Mouse (Mus musculus) urinary bladder, adult 2 months (tissue): ENCODE measurements around the gene Cldn15. TPM values are rescaled to one million over a fixed set of nuclear protein-coding genes. Genes with fewer than 3 reads are reported as not detected.
"Not testable (repeated sequence)": the region's sequence is repeated elsewhere in the genome, so short reads cannot be mapped to it uniquely, and the experiment has no call there.

Source experiments
- DNase-seq: peaks from one replicate; pipeline ENCODE4 v3.0.0; 2022; ENCODE audit warnings: low spot score
- polyA plus RNA-seq: library from polyadenylated mRNA; depleted of rRNA; stranded (reverse); fragments of >200 nt; gene quantifications from 2 replicates; pipeline ENCODE4 v1.2.3, GENCODE M21; 2012; rRNA removed

The Cldn15 gene
- 6.5 and 10.6 TPM in 2 replicates for polyA plus RNA-seq

- DNase-seq, result no peak
Observed at GRCm38 (mm10) chr5:136966331-136966730, at the start of gene Cldn15. TSS of gene Cldn15 (plus strand) at chr5:136966616.

- DNase-seq, result no peak
Observed at GRCm38 (mm10) chr5:136917613-136918242, 48.7 kb upstream of the Cldn15 start.

- peak; percentile 49 for DNase-seq
Observed at GRCm38 (mm10) chr5:136918655-136919472, 47.6 kb upstream of the Cldn15 start.

- no peak for DNase-seq
Observed at GRCm38 (mm10) chr5:136919546-136920301, 46.7 kb upstream of the Cldn15 start.

GRCm38 (mm10) chr5:136922830-136923229 lies 43.6 kb upstream of the Cldn15 start:
- no peak for DNase-seq

- DNase-seq, result no peak
Observed at GRCm38 (mm10) chr5:136923751-136924478, 42.5 kb upstream of the Cldn15 start.

GRCm38 (mm10) chr5:136929073-136929472 lies 37.3 kb upstream of the Cldn15 start:
- peak; percentile 48 for DNase-seq

GRCm38 (mm10) chr5:136931896-136932295 lies 34.5 kb upstream of the Cldn15 start:
- no peak for DNase-seq

GRCm38 (mm10) chr5:136932956-136933355 lies 33.5 kb upstream of the Cldn15 start:
- DNase-seq, result no peak

GRCm38 (mm10) chr5:136933930-136934329 lies 32.5 kb upstream of the Cldn15 start:
- no peak for DNase-seq

GRCm38 (mm10) chr5:136935905-136936695 lies 30.3 kb upstream of the Cldn15 start:
- no peak for DNase-seq

- no peak for DNase-seq
Observed at GRCm38 (mm10) chr5:136936750-136937149, 29.7 kb upstream of the Cldn15 start.

- no peak for DNase-seq
Observed at GRCm38 (mm10) chr5:136937621-136938020, 28.8 kb upstream of the Cldn15 start.

- DNase-seq, result no peak
Observed at GRCm38 (mm10) chr5:136939284-136939683, 27.1 kb upstream of the Cldn15 start.

GRCm38 (mm10) chr5:136940029-136940428 lies 26.4 kb upstream of the Cldn15 start:
- DNase-seq, result not testable (repeated sequence)

- no peak for DNase-seq
Observed at GRCm38 (mm10) chr5:136940845-136941560, 25.4 kb upstream of the Cldn15 start.

- no peak for DNase-seq
Observed at GRCm38 (mm10) chr5:136942781-136943180, 23.6 kb upstream of the Cldn15 start.

- no peak for DNase-seq
Observed at GRCm38 (mm10) chr5:136943382-136943781, 23.0 kb upstream of the Cldn15 start.

GRCm38 (mm10) chr5:136945084-136945483 lies 21.3 kb upstream of the Cldn15 start:
- DNase-seq, result no peak

- DNase-seq, result no peak
Observed at GRCm38 (mm10) chr5:136947874-136948273, 18.5 kb upstream of the Cldn15 start.
